Mouse (Mus musculus) heart, postnatal 0 days (tissue): ENCODE data around the gene Lsm14b.

Experiments
- CTCF ChIP-seq: IDR thresholded peaks from 2 replicates; pipeline ENCODE4 v1.5.1; 2016; ENCODE audit warnings: antibody characterized with exemption, control low read depth, low read depth
- EP300 ChIP-seq: IDR thresholded peaks from 2 replicates; pipeline ENCODE4 v1.6.1; 2016; ENCODE audit warnings: antibody characterized with exemption, low read depth

DNA sequence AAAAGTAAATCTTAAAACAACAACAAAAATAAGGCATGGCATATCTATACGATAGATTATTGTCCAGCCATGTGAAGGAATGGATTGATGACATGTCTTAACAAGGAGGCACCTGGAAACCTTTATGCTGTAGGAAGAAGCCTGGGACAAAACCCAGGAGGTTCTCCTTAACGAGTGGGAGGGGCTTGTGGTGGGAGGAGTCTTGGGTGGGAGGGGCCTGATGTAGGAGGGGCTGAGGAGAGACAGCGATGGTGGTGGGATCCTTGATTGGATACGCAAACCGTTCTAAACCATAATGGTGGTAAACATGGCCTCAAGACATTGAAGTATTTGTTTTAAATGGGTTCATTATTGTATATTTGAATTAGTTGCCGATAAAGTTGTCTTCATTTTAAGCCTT, 13.4 kb upstream of the Lsm14b start:
- TF ChIP-seq EP300 (no peak), CTCF (no peak)
